Mouse (Mus musculus) myocyte (in vitro differentiated cells): Measurements from ENCODE around the gene Rfc1.

Source experiments
- CEBPB ChIP-seq: IDR thresholded peaks from 2 replicates; pipeline ENCODE4 v1.6.1; 2011; ENCODE audit warnings: mild to moderate bottlenecking, moderate library complexity; ENCODE audit not compliant: poor library complexity, insufficient read depth, severe bottlenecking
- E2F4 ChIP-seq: IDR thresholded peaks from one replicate; pipeline ENCODE4 v1.6.1; 2011; ENCODE audit warnings: mild to moderate bottlenecking, control low read depth, moderate library complexity; ENCODE audit not compliant: insufficient read depth
- MAX ChIP-seq: IDR thresholded peaks from one replicate; pipeline ENCODE4 v1.6.1; 2011; ENCODE audit warnings: low read depth, mild to moderate bottlenecking, control low read depth
- MYOD1 ChIP-seq, 3 experiments: IDR thresholded peaks; one replicate each; pipeline ENCODE4 v1.6.1; 2011; ENCODE audit warnings: control low read depth in 2 of 3, low read depth in 2 of 3, mild to moderate bottlenecking in 2 of 3, moderate library complexity in 1 of 3; ENCODE audit not compliant: insufficient read length in 2 of 3, control insufficient read depth in 1 of 3
- MYOG ChIP-seq, 3 experiments: IDR thresholded peaks; one replicate each; pipeline ENCODE4 v1.6.1; 2011; ENCODE audit warnings: control low read depth in 2 of 3, low read depth in 2 of 3, mild to moderate bottlenecking in 2 of 3; ENCODE audit not compliant: insufficient read length in 2 of 3, control insufficient read depth in 1 of 3, insufficient read depth in 1 of 3
- POLR2A ChIP-seq: IDR thresholded peaks from one replicate; pipeline ENCODE4 v1.6.1; 2011; ENCODE audit warnings: low read depth, mild to moderate bottlenecking, control low read depth, moderate library complexity; ENCODE audit not compliant: insufficient read length
- POLR2AphosphoS2 ChIP-seq: IDR thresholded peaks from one replicate; pipeline ENCODE4 v1.6.1; 2011; ENCODE audit warnings: low read depth, control low read depth; ENCODE audit not compliant: insufficient read length
- TCF12 ChIP-seq: IDR thresholded peaks from one replicate; pipeline ENCODE4 v1.6.1; 2011; ENCODE audit warnings: mild to moderate bottlenecking, control low read depth; ENCODE audit not compliant: poor library complexity, insufficient read depth, severe bottlenecking
- TCF3 ChIP-seq: IDR thresholded peaks from one replicate; pipeline ENCODE4 v1.6.1; 2011; ENCODE audit warnings: low read depth, control low read depth; ENCODE audit not compliant: insufficient read length
- USF1 ChIP-seq: IDR thresholded peaks from one replicate; pipeline ENCODE4 v1.6.1; 2011; ENCODE audit warnings: low read depth, mild to moderate bottlenecking, control low read depth, moderate library complexity

GRCm38 (mm10) chr5:65273966-65274365, 61.5 kb downstream of the Rfc1 start:
- no peak for TF ChIP-seq POLR2AphosphoS2
- TF ChIP-seq TCF3 = no peak
- TF ChIP-seq POLR2A = no peak
- TF ChIP-seq MAX = no peak
- no peak for TF ChIP-seq E2F4
- TF ChIP-seq MYOG (IDR thresholded peaks at IDR 0.05; ENCODE audit: control insufficient read depth in 1 of 3, insufficient read depth in 1 of 3, insufficient read length in 2 of 3, low read depth in 2 of 3) = no peak
- TF ChIP-seq MYOD1 (IDR thresholded peaks at IDR 0.05; ENCODE audit: control insufficient read depth in 1 of 3, insufficient read length in 2 of 3, low read depth in 2 of 3) = no peak
- no peak for TF ChIP-seq USF1
- TF ChIP-seq TCF12 = no peak
- no peak for TF ChIP-seq CEBPB
